Mouse (Mus musculus) liver, postnatal 0 days (tissue): ENCODE measurements around the gene Rapgefl1. TPM values are rescaled to one million over a fixed set of nuclear protein-coding genes. Genes with fewer than 3 reads are reported as not detected.

Experiments
- ATAC-seq: fragments of 200-750 bp; cut with Nextera tagmentation; 2 replicates; pipeline ENCODE4 v1.8.0; 2017; ENCODE audit warnings: mild to moderate bottlenecking, moderate library complexity
- DNase-seq: peaks from one replicate; pipeline ENCODE4 v3.0.0-alpha.2; 2016
- H3K27ac ChIP-seq: fragments of 300-500 bp; sonication (generic); 2 replicates; pipeline ENCODE4 v1.5.1; 2014; ENCODE audit warnings: antibody characterized with exemption, moderate library complexity, mild to moderate bottlenecking, low read depth
- H3K27me3 ChIP-seq: fragments of 300-500 bp; sonication (generic); 2 replicates; pipeline ENCODE4 v1.6.1; 2014; ENCODE audit warnings: low read length, control low read depth, mixed read lengths; ENCODE audit not compliant: insufficient read depth
- H3K36me3 ChIP-seq: fragments of 300-500 bp; sonication (generic); replicated peaks from 2 replicates; pipeline ENCODE4 v1.6.1; 2014; ENCODE audit warnings: mild to moderate bottlenecking, control low read depth, low read length, moderate library complexity, mixed read lengths; ENCODE audit not compliant: insufficient read depth
- H3K4me1 ChIP-seq: fragments of 300-500 bp; sonication (generic); 2 replicates; pipeline ENCODE4 v1.6.1; 2014; ENCODE audit warnings: antibody characterized with exemption, mild to moderate bottlenecking, control low read depth; ENCODE audit not compliant: insufficient read depth
- H3K4me2 ChIP-seq: fragments of 300-500 bp; sonication (generic); 2 replicates; pipeline ENCODE4 v1.6.1; 2014; ENCODE audit warnings: low read depth, mild to moderate bottlenecking, low read length, moderate library complexity, mixed read lengths
- H3K4me3 ChIP-seq: fragments of 300-500 bp; sonication (generic); 2 replicates; pipeline ENCODE4 v1.5.1; 2014; ENCODE audit warnings: low read depth, low read length
- H3K9ac ChIP-seq: fragments of 300-500 bp; sonication (generic); replicated peaks from 2 replicates; pipeline ENCODE4 v1.6.1; 2014; ENCODE audit warnings: mild to moderate bottlenecking, moderate library complexity
- H3K9me3 ChIP-seq: fragments of 300-500 bp; sonication (generic); 2 replicates; pipeline ENCODE4 v1.6.1; 2016; ENCODE audit warnings: mild to moderate bottlenecking, control low read depth, low read length, mixed read lengths
- CTCF ChIP-seq: sonication (generic); IDR thresholded peaks from 2 replicates; pipeline ENCODE4 v1.5.1; 2016; ENCODE audit warnings: antibody characterized with exemption, low read depth
- EP300 ChIP-seq: IDR thresholded peaks from 2 replicates; pipeline ENCODE4 v1.6.1; 2016; ENCODE audit warnings: antibody characterized with exemption, low read depth, mild to moderate bottlenecking
- whole genome bisulfite sequencing: fragments of 180-500 bp; shearing (Covaris S2); extraction: QIAGEN DNeasy Blood & Tissue Kit; methylation state at CpG from one replicate; pipeline ENCODE4 v1.1.7; 2014; ENCODE audit not compliant: insufficient replicate concordance; 5-methylcytosine and 5-hydroxymethylcytosine counted together
- polyA plus RNA-seq: library from polyadenylated mRNA; unstranded; fragments of >200 nt; fragmentation: Nextera tagmentation; extraction: Ambion mirVana; gene quantifications from 2 replicates; pipeline ENCODE4 v1.2.1, GENCODE M21; 2015

The Rapgefl1 gene
- polyA plus RNA-seq, 1 experiment from 2014 or later = 0.21 TPM

- WGBS = 1% methylated on average over 34 of the region's 74 CpGs
- H3K4me2 ChIP-seq = peak overlapping the region; percentile 96
- peaks cover 24% of the 10 kb centered on the region for H3K4me1 ChIP-seq
- ATAC-seq (peak; percentile 64), DNase-seq (peak; percentile 72)
- peak overlapping the region; percentile 99 for H3K4me3 ChIP-seq
- H3K27ac ChIP-seq = peak overlapping the region; percentile 99
- peak; percentile 35 for TF ChIP-seq CTCF
- TF ChIP-seq EP300 = no peak
- no peaks in the 10 kb centered on the region for H3K27me3 ChIP-seq
- H3K9me3 ChIP-seq = no peaks in the 10 kb centered on the region
- H3K36me3 ChIP-seq = peaks cover 18% of the 10 kb centered on the region
- peak overlapping the region; percentile 99 for H3K9ac ChIP-seq
These were observed 40.7 kb upstream of the Rapgefl1 start for GRCm38 (mm10) chr11:98795714-98796514.

GRCm38 (mm10) chr11:98796515-98797216 lies 39.9 kb upstream of the Rapgefl1 start:
- Histone ChIP-seq H3K9ac (peak overlapping the region; percentile 99), H3K36me3 (peaks cover 23% of the 10 kb centered on the region), H3K9me3 (no peaks in the 10 kb centered on the region), H3K4me1 (peaks cover 24% of the 10 kb centered on the region), H3K27me3 (no peaks in the 10 kb centered on the region), H3K4me3 (peak overlapping the region; percentile 99), H3K4me2 (peak overlapping the region; percentile 96), H3K27ac (peak overlapping the region; percentile 99)
- ATAC-seq (0 out of 2 replicates have a peak, but pooled peaks have one; percentile 5), DNase-seq (peak; percentile 75)
- no peak for TF ChIP-seq EP300
- no peak for TF ChIP-seq CTCF
- WGBS = 3% methylated on average over 23 of the region's 23 CpGs

GRCm38 (mm10) chr11:98797306-98797705 lies 39.3 kb upstream of the Rapgefl1 start:
- Histone ChIP-seq H3K4me1 (peaks cover 24% of the 10 kb centered on the region), H3K27ac (peak overlapping the region; percentile 99), H3K9me3 (no peaks in the 10 kb centered on the region), H3K4me3 (peak overlapping the region; percentile 99), H3K27me3 (no peaks in the 10 kb centered on the region), H3K9ac (peak overlapping the region; percentile 99), H3K4me2 (peak overlapping the region; percentile 96), H3K36me3 (peaks cover 30% of the 10 kb centered on the region)
- DNase-seq = no peak
- no peak for ATAC-seq
- TF ChIP-seq CTCF (no peak), EP300 (no peak)
- 8% methylated on average over 5 of the region's 5 CpGs for WGBS

- no peaks in the 10 kb centered on the region for H3K9me3 ChIP-seq
- no peaks in the 10 kb centered on the region for H3K27me3 ChIP-seq
- ATAC-seq = no peak
- peaks cover 35% of the 10 kb centered on the region for H3K36me3 ChIP-seq
- 0 out of 2 replicates have a peak overlapping the region, but pooled peaks have one; percentile 99 for H3K9ac ChIP-seq
- H3K4me3 ChIP-seq = peak overlapping the region; percentile 99
- H3K27ac ChIP-seq = no peak overlapping the region
- no peak for TF ChIP-seq CTCF
- TF ChIP-seq EP300 = no peak
- 60% methylated on average over 4 of the region's 4 CpGs for WGBS
- H3K4me2 ChIP-seq = peak overlapping the region; percentile 96
- DNase-seq = no peak
- H3K4me1 ChIP-seq = peaks cover 24% of the 10 kb centered on the region
These were observed 38.7 kb upstream of the Rapgefl1 start for GRCm38 (mm10) chr11:98797909-98798308.

- 0 out of 2 replicates have a peak within 1 kb of the TSS, but pooled peaks have one; percentile 45 for H3K27ac ChIP-seq
- WGBS = 85% methylated on average over 5 of the region's 5 CpGs
- H3K4me2 ChIP-seq = no peak within 1 kb of the TSS
- no peak within 1 kb of the TSS for H3K9ac ChIP-seq
- TF ChIP-seq CTCF = no peak
- TF ChIP-seq EP300 = no peak
- H3K27me3 ChIP-seq = no peaks in the 10 kb centered on the region
- H3K9me3 ChIP-seq = no peaks in the 10 kb centered on the region
- ATAC-seq (no peak), DNase-seq (no peak)
- no peak within 1 kb of the TSS for H3K4me3 ChIP-seq
- peaks cover 8% of the 10 kb centered on the region for H3K4me1 ChIP-seq
- H3K36me3 ChIP-seq = peaks cover 59% of the 10 kb centered on the region
These were observed 32.0 kb upstream of the Rapgefl1 start, which contains the start of gene Casc3 for GRCm38 (mm10) chr11:98804605-98805004. Gene Casc3 (plus strand): TSS chr11:98804905.

- H3K36me3 ChIP-seq = peaks cover 50% of the 10 kb centered on the region
- H3K9me3 ChIP-seq = no peaks in the 10 kb centered on the region
- H3K27ac ChIP-seq = no peak overlapping the region
- no peak overlapping the region for H3K4me2 ChIP-seq
- no peak for ATAC-seq
- WGBS = 75% methylated on average over 2 of the region's 2 CpGs
- H3K4me1 ChIP-seq = peaks cover 14% of the 10 kb centered on the region
- no peaks in the 10 kb centered on the region for H3K27me3 ChIP-seq
- H3K9ac ChIP-seq = no peak overlapping the region
- TF ChIP-seq EP300 (no peak), CTCF (no peak)
- no peak overlapping the region for H3K4me3 ChIP-seq
- DNase-seq = no peak
These were observed 28.2 kb upstream of the Rapgefl1 start for GRCm38 (mm10) chr11:98808417-98808816.
